Mouse (Mus musculus): ENCODE measurements around the gene Htra1.

The Htra1 gene

DNA sequence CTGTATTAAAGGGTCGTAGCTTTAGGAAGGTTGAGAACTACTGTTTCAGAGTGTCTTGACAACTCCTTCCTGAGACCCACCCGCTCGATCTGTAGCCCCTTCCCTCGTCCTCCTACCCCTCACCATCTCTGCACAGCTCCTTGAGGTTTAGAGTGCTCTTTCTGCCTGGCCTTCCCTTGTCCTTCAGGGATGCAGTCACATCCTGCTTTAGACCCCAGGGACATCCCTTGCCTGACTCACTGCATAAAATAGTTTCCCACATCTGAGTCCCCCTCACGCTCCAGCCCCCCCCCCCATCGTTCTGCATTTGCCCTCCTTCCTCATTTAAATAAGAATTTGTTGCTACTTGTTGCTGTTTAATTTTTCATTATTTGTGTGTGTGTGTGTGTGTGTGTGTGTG lies 31.0 kb downstream of the Htra1 start:
- no peak for DNase-seq (ENCODE audit: low spot score)

DNA sequence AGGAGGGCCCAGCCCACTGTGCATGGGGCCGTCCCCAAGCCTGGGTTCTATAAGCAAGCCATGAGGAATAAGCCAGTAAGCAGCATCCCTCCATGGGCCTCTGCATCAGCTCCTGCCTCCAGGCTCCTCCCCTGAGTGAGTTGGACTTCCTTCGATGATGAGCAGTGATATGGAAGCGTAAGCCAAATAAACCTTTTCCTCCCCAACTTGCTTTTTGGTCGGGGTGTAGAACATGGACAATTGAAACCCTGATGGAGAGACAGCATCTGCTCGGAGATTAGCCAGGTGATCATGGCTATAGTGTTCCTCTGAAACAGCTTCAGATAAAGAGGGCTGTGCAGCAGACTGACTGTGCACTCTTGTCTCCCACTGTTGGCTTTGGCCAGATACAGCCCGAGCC lies 32.0 kb downstream of the Htra1 start:
- DNase-seq (ENCODE audit: low spot score) = no peak

DNA sequence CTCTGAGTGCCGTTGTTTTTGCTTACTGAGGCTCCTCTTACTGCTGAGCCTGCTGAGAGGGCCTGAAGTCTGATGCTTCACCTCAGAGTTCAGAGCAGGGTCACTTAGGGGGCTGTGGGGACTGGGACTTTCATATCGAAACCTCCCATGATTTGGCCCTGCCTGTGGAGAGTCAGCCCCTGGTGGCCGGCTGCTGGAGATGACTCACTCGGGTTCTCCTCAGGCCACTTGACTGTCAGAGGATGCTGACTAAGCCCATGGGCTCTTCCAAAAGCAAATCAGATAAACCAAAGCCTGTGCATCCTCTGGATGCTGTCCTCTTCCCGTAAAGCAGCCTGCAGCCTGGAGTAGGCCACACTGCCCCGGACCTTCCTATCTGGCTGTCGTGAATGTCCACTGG lies 32.6 kb downstream of the Htra1 start:
- DNase-seq (ENCODE audit: low spot score) = no peak

DNA sequence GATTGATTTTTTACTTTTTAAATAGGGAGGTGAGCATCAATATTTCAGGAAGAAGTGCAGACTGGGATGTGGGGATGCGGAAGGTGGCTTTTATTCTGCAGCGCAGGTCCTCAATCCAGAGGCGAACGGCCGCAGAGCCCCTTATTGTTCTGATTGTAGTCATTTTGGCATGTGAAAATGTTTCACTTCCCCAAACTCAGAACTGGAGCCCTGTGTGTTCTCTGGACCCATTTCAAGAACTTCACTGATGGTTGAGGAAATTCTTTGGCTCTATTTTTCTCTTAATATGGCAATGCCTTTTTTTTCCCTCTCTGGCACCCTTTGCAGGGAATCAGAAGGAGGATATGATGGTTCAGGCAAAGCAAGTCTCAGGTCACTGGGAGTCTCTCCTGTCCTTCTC lies 33.2 kb downstream of the Htra1 start:
- DNase-seq (ENCODE audit: low spot score) = no peak

DNA sequence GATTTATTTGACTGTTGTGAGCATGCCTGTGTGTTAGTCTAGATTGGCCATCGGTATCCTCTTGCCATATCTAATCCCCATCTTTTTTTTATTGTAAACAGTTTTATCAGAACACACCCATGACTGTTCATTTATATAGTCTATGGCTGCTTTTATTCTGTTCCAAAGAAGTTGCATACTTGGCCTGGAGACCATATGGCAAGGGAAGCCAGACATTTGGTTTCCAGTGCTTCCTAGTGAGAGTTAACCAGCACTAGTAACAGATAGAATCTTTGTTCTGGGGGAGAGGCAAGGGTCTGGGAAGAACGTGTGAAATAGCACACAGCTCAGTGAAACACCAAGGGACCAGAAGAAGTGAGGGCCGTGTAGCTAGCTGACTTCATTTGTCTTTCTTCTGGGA lies 33.6 kb downstream of the Htra1 start:
- DNase-seq (ENCODE audit: low spot score) = no peak

DNA sequence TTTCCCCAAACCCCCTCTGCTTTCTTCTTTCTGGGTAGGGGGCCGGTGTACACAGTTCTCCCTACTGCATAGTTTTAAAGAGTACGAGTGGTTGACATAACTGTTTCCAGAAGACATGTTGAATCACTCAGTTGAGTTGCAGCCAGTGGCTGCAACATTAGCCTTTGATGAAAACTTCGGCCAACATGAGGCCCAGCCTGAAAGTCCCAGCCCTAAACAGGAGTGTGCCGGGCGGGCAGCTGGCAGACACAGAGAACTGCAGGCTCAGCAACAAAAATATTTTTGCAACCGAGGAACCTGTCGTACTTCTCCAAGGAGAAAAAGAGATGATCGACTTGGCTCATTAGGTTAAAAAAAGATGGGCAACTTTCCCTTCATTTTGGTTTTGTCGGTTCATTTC lies 36.9 kb downstream of the Htra1 start:
- no peak for DNase-seq (ENCODE audit: low spot score)

DNA sequence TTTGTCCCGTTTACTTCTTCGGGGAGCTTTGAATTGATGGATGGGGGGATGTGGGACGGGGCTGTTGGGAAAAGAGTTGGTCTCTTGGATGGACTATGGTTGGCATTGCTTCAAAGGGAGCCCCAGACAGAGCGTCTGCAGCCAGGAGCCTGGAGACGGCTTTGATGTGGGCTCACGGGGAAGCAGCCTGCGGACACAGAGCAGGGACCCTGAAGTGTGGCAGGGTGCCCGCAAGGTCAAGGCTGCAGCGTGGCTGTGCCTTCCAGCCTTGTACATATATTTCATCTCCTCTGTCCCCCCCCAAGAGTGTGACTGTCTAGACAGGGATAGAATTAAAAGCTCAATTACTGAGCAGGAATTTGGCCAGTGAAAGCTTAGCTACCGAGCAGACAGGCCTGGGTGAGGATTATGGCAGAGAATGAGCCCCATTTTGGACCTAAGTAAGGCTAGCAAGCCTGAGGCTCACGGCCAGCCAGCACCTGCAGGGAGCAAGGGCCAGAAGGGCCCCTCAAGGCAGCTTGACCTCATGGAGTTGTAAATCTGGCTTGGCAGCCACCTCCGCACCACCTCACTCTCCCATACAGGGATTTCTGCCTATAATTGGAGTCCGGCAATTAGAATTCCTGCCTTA lies 40.5 kb downstream of the Htra1 start:
- DNase-seq (ENCODE audit: low spot score) = no peak

DNA sequence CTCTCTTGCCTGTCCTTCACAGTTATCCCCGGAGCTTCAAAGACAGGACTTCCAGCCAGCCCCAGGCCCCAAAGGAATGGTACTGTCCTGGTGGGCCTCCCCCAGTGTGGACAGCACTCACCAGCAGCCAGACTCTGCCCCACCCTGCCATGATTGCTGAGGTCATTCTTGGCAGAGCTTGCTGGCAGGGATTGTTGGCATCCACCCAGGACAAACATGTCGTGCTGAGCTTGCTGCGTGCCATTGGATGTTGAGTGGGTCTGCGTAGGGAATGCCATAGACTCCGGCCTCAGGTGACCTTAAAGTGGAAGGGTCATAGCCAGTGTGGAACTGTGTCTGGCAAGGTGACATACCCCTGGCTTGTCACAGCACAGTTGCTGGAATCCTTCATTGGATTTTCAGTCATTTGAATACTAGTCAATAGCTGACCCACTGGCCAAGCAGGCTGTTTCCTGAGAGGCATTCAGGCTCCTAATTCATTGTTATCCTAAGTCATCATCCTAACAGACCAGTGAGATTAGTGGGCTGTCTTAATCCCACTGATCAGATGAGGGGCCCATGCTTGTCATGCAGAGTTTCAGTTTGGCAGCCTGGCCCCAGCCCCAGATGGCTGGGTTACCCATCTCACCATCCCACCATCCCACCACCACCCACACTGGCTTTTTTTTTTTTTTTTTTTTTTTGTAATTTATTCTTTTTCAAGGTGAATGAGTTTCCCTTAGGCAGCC lies 42.0 kb downstream of the Htra1 start:
- DNase-seq (ENCODE audit: low spot score) = no peak

DNA sequence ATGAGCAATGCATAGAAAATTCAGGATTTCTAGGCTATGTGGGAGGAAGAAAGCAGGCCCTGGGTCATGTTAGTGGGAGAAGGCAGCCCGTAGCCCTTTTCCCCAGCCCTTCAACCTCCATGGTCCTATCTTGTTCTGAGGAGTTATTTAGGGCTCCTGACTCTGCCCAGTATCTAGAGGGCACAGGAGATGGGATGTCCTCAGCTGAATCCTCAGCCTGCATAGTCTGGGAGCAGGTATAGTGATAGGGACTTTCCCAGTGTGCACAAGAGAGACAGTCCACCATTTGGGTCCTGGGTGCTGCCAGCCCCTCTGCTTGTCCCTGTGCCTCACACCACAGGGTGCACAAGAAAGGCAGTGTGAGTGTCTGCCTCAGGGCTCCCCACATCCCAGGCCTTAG lies 42.6 kb downstream of the Htra1 start:
- DNase-seq (ENCODE audit: low spot score) = no peak

DNA sequence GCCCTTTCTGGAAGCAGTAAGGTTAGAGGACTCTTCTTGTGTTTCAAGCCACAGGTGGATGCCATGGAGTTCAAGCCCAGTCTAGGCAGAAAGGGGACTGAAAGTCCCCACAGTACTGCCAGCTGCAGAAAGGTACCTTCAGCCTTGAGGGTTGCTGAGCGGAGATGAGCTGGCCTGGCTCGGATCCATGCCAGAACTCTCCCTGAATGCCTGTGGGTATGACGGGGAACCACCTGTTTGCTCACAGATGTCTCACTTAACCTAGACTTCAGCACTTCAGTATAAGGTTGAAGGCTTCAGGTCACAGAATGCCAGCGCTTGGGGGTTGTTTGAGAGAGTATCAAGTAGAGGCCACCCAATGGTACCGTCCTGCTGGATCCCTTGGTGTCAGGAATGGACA lies 44.2 kb downstream of the Htra1 start:
- DNase-seq (ENCODE audit: low spot score) = no peak

DNA sequence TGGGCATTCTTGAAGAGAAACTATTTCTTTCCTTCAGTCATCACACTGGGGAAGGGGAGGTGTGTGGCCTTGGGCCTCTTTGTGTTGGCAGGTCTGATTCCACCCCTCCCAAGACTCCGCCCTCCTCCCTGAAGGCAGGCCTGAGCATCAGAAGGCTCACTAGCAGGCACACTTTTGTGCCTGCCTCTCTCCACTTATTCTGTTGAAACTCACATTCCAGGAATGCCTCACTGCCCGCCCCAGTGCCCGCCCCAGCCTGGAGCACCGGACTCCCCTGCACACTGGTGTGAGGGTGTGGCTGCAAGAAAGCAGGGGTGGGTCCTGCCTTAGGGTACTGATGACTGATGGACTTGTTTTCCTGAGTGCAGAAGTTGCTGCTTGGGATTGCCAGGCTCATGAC lies 46.5 kb downstream of the Htra1 start:
- DNase-seq (ENCODE audit: low spot score) = peak; percentile 54

DNA sequence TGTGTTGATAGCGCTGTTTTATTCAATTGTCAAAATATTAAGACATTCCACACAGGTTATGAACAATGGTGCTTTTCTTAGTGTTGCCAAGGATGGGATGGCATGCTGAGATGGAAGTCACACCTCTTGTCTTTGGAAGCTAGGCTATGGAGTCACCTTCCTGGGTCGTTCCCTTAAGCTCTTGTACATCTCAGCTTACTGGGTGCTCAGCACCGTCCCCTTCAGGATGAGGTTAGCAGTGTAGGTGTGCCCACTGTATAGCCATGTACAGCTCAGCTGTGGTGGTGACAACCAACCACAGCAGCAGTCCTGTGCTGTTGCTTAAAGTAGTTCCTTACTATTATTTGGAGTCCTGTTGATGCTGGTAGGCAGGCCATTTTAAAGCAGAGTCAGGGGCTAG lies 47.0 kb downstream of the Htra1 start:
- DNase-seq (ENCODE audit: low spot score) = no peak

DNA sequence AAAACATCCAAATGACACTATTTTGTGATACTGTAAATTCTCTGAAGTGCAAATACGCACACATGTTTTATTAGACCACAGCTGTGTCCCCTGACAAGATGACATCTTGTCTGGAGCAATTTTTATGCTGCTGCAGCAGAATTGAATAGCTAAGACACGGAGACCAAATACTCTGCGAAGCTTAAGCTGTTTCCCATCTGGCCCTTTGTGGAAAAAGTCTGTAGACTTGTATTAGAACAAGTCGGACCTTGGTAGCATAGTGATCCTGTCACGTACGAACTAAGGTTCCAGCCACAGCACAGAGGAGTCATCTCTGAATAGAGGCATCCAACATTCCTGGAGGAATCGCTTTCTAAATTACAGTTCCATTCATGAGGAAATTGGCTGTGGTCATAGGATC lies 48.4 kb downstream of the Htra1 start:
- no peak for DNase-seq (ENCODE audit: low spot score)

DNA sequence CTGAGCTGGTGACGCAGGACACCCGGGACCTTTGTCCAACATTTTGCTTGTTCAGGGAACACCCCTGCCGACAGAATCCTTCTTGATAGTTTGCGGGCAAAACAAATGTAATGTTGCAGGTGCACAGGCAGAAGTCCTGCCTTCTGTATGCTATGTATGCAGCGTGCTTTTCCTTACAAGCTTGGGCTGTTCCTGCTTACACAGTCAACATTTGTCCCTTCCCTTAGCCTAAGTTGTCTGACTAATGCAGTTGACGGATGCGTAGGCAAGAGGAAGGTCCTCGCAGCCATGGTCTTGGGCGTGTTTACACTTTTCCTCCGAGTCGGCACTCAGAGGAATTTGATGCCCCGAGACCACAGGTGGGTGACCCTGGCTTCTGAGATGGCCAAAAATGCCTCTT lies 49.3 kb downstream of the Htra1 start:
- no peak for DNase-seq (ENCODE audit: low spot score)

DNA sequence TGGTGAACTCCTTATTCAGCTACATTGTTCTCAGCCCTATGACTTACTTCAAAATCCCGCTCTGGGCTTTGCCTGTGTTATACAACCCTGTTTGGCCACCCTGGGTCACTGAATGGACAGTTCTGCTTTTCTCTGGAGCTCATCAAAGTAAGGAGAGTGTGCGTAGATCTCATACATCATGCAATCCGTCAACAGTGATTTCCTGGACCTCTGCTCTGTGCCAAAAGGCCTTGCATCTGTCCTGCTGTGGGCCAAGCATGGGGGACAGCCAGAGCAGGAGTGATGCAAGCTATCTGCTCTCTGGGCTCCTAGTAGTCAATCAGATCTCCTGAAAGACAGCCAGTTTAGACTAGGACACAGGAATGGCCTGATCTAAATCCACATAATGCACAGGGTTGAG lies 49.8 kb downstream of the Htra1 start:
- DNase-seq (ENCODE audit: low spot score) = no peak

DNA sequence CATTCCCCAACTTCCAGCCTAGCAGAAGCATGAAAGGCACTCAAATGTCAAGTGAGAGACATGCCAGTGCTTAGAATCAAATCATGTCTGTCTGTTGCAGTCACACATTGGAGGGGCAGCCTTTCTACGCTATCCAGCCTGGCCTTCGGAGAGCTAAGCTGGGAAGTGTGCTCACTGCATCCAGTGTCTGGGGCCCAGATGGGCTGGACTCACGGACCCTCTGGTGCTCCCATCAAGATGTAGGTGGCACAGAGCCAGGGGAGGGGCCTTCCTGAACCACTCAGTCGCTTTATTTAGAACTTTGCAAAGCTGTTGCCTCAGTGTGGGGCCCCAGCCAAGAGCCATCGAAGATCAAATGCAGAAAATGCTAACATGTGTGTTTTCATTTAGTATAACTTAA lies 52.2 kb downstream of the Htra1 start:
- no peak for DNase-seq (ENCODE audit: low spot score)

DNA sequence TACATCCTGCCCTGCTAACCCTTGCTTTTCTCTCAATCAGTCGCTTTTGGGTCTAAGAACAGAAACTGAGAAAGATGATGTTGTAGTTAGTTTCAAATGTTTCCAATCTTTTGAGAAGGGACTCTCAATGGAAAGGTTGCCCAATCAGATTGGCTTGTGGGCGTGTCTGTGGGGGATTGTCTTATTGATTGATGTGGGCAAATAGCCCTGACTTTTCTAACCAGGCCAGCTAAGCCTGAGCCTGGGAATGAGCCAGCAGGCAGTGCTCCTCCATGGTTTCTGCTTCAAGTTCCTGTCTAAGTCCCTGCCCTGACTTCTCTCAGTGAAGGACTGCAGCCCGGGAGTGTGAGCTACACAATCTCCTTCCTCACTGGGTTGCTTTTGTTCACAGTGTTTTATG lies 53.5 kb downstream of the Htra1 start:
- DNase-seq (ENCODE audit: low spot score) = no peak

DNA sequence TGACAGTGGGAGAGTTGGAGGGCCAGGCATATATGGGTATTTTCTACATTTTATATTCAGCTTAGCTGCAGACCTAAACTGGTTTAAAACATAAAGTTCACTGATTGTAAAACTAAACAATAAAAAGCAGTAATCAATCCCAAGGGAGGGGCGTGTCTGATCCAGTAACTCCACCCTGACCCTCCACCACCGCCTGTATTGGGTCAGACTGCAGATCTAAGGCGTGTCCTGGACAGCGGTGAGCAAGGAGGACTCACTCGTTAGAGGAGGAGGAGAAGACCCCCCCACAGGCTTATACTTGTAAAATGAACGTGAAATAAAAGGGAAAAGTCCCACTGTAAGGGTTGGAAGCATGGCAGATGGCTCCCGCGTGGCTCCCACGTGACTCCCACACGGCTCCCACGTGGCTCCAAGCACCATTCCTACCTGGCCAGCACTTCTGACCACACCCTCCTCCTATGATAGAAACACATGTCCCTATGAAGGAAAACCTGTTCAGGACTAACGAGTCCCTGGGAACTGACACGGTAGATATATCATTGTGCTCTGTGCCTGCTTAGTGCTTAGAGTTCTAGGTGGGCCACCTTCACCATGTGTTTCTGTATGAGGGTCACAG lies 55.4 kb downstream of the Htra1 start:
- no peak for DNase-seq (ENCODE audit: low spot score)

DNA sequence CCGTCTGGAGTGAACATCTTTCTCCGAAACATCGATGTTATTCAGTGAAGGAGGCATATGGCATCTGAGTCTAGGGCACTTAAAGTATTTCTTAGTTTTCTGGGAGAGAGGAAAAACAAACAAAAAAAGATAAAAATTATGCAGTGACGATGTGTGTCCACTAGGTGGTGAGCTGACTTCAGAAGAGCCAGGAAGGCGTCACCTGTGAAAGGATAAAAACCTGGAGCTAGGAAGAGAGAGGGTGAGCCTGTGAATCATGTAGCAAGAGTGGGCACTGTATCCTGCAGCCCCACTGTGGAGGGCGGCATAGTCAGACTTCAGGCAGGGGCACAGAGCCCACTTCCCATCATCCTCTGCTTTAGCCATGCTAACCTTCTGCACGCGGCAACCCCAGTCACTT lies 58.0 kb downstream of the Htra1 start:
- peak; percentile 48 for DNase-seq (ENCODE audit: low spot score)

DNA sequence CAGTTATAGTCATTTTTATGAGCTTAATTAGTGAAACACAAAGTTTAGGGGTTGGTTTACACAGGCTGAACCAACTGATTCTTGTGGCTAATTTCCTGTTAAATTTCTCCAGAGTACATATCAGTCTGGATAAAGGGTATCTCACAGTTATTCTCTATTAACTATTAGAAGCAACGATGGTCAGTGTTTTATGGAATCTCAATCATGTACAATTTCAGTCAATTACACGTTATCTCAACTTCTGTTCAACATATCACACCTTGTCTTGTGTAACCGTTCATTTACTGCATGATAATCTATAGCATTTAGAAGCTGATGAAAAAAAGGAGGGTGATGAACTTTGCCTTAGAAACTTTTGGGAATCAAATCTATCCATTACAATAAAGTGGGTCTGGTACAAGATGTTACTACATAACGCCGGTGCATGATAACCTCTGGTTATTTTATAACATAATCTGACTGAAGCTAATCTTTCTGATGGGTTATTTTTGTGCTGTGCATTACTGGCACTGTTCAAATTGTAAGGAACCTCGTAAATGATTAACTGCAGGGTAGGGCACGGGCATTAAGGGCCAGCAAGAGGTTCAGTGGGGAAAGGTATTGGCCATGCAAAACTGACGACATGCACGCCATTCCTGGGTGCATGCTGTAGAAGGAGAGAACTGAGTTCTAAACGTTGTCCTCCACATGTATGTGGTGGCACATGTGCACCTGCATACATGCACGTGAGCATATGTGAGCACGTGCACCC lies 66.2 kb downstream of the Htra1 start:
- DNase-seq (ENCODE audit: low spot score) = no peak

DNA sequence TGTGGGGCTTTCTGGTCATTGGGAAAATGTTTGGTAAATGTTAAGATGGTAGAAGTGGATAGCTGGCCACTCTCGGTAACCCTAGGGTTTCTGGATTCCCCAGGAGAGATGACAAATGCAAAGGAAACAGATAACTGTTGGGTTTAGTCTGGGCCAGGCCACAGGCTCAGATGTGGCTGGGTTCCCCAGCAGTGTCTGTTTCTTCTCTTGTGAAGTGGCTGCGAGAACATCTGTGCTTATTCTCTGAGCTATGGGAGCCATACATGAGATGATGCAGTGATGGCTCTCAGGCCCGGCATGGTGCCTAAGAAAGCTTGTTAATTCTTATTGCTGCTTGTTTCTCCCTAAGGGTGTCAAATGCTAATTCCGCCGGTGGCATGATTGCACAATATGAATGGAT lies 68.2 kb downstream of the Htra1 start:
- no peak for DNase-seq (ENCODE audit: low spot score)

DNA sequence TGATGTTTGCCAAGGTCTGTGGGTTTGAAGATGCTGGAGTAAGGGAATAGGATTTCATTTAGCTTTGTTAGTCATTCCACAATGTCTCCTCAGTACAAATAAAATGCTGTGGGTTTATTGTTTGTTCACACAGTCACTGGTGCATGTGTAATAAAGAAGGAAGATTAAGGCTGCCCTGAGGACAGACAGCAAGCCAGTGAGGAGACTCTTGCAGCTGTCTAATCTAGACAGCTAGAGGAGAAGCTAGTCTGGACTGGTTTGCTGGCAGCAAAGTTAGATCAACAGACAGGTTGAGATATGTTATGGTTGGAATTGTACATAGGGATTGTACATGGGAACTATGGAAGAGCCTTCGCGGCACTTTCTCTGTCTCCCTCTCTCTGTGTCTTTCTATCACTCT lies 71.3 kb downstream of the Htra1 start:
- no peak for DNase-seq (ENCODE audit: low spot score)

DNA sequence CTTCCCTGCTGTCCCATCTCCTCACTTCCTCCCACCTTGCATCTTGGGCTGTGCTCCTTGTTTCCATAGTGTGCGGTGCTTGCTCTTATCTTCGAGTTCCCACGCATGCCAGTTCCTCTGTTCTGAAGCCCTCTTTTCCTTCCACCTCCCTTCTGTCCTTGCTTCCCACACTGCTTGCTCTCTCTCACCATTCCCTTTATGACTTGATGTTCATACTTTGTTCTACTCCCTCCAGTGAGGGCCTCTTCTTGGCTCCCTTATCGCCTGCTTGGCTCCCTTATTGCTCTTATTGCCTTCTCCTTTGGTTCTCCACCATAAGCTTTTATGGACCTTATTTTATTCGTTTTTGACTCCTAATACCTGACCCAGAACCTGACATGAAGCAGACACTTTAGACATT lies 73.3 kb downstream of the Htra1 start:
- DNase-seq (ENCODE audit: low spot score) = no peak
